Mouse (Mus musculus): ENCODE data around the gene Fabp1. TPM values are rescaled to one million over a fixed set of nuclear protein-coding genes. Genes with fewer than 3 reads are reported as not detected.

Gene Fabp1
- polyA plus RNA-seq (2012; rRNA removed) = 0.47 and 2.2 TPM in 2 replicates

DNA sequence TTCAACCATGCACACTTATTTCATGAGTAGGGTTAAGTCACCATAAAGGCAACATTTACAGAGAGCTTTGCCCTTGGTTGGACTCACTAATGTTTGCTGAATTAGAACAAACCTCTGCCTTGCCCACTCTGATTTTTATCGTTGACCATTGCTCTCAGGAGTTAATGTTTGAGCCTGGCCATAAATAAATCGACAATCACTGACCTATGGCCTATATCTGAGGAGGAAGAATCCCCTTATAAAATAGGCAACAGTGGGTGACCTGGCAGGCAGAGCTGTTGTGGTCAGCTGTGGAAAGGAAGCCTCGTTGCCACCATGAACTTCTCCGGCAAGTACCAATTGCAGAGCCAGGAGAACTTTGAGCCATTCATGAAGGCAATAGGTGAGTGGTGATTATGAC is at the start of gene Fabp1:
TSS of gene Fabp1 (plus strand) at position 216 of the 400 bp plus-strand sequence.
- Histone ChIP-seq H3K36me3 (ENCODE audit: control insufficient read depth, insufficient read depth, low read length) (no peaks in the 10 kb centered on the region), H3K4me3 (ENCODE audit: control insufficient read depth, insufficient read depth, low read length) (no peak within 1 kb of the TSS), H3K27ac (ENCODE audit: control insufficient read depth, insufficient read depth, low read length) (no peak within 1 kb of the TSS), H3K4me1 (replicated peaks; ENCODE audit: control insufficient read depth, insufficient read depth, low read length) (no peaks in the 10 kb centered on the region), H3K27me3 (ENCODE audit: control insufficient read depth, insufficient read depth, low read length) (no peaks in the 10 kb centered on the region)
- 83% methylated on average over 4 of the region's 4 CpGs for WGBS
- TF ChIP-seq POLR2A (IDR thresholded peaks at IDR 0.05; ENCODE audit: control insufficient read depth, extremely low read depth, insufficient read depth, low read length, poor library complexity) = no peak
- TF ChIP-seq CTCF (IDR thresholded peaks at IDR 0.05; ENCODE audit: borderline replicate concordance, control insufficient read depth, extremely low read depth, insufficient read depth, low read length, poor library complexity) = no peak
- no peak for DNase-seq

DNA sequence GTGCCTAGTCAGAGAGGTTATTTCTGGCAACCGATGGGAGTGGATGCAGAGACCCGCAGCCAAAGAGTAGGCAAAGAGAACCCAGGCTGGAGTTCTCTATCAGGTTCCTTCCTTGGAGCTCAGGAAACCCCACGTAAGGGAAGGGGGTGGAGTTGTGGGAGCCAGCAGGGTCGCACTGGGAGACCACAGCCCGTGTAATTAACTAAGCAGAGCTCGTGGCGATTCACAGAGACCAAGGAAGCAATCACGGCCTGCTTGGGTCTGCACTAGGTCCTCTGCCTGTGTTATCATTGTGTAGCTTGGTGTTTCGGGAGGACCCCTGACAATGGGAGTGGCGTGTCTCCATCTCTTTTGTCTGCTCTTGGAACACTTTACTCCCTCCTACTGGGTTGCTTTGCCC is 48.5 kb upstream of the Fabp1 start:
- WGBS = 69% methylated on average over 10 of the region's 10 CpGs
- DNase-seq = no peak
- H3K27ac ChIP-seq (ENCODE audit: control insufficient read depth, insufficient read depth, low read length) = no peak overlapping the region
- H3K27me3 ChIP-seq (ENCODE audit: control insufficient read depth, insufficient read depth, low read length) = no peaks in the 10 kb centered on the region
- H3K36me3 ChIP-seq (ENCODE audit: control insufficient read depth, insufficient read depth, low read length) = no peaks in the 10 kb centered on the region
- TF ChIP-seq CTCF (IDR thresholded peaks at IDR 0.05; ENCODE audit: borderline replicate concordance, control insufficient read depth, extremely low read depth, insufficient read depth, low read length, poor library complexity) = no peak
- TF ChIP-seq POLR2A (IDR thresholded peaks at IDR 0.05; ENCODE audit: control insufficient read depth, extremely low read depth, insufficient read depth, low read length, poor library complexity) = no peak
- no peak overlapping the region for H3K4me3 ChIP-seq (ENCODE audit: control insufficient read depth, insufficient read depth, low read length)
- peaks cover 13% of the 10 kb centered on the region for H3K4me1 ChIP-seq (replicated peaks; ENCODE audit: control insufficient read depth, insufficient read depth, low read length)

DNA sequence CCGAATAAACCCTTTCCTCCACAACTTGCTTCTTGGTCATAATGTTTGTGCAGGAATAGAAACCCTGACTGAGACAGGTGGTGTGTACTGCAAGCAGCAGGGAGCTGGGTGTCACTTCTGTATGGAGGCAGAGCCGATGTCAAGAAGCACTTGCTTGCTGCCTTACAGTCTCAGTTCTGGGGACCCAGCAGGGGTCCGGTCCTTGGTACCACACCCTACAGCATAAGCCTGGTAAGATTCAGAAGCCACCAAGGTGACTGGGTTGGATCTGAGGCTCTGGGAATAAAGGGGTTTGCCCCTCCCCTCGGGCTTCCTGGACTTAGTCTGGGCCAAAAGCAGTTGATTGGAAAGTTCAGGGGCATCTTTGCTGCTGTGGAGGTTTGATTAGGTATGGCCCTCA is 46.1 kb upstream of the Fabp1 start:
- Histone ChIP-seq H3K27ac (ENCODE audit: control insufficient read depth, insufficient read depth, low read length) (no peak overlapping the region), H3K4me3 (ENCODE audit: control insufficient read depth, insufficient read depth, low read length) (no peak overlapping the region), H3K36me3 (ENCODE audit: control insufficient read depth, insufficient read depth, low read length) (no peaks in the 10 kb centered on the region), H3K27me3 (ENCODE audit: control insufficient read depth, insufficient read depth, low read length) (no peaks in the 10 kb centered on the region), H3K4me1 (replicated peaks; ENCODE audit: control insufficient read depth, insufficient read depth, low read length) (peaks cover 18% of the 10 kb centered on the region)
- DNase-seq = no peak
- no peak for TF ChIP-seq CTCF (IDR thresholded peaks at IDR 0.05; ENCODE audit: borderline replicate concordance, control insufficient read depth, extremely low read depth, insufficient read depth, low read length, poor library complexity)
- TF ChIP-seq POLR2A (IDR thresholded peaks at IDR 0.05; ENCODE audit: control insufficient read depth, extremely low read depth, insufficient read depth, low read length, poor library complexity) = no peak
- 90% methylated on average over 4 of the region's 4 CpGs for WGBS

DNA sequence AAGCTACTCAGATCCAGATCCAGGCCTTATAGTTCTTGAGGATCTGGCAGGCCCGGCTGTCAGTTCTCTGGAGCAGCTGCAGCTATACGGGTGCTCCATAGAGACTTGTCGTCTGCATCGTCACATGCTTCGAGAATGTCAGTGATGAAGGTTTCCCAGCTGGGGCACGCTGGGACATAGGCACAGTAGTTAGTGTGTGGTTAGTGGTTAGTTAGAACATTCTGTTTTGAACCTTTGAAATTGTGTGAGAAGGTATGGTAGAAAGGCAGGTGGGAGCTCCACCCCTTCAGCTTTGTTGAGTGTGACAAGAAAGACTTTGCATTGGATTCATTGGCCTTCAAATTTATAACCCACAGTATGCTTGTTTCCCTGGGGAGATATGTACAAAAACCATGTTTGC is 44.8 kb upstream of the Fabp1 start:
- Histone ChIP-seq H3K27me3 (ENCODE audit: control insufficient read depth, insufficient read depth, low read length) (no peaks in the 10 kb centered on the region), H3K27ac (ENCODE audit: control insufficient read depth, insufficient read depth, low read length) (no peak overlapping the region), H3K36me3 (ENCODE audit: control insufficient read depth, insufficient read depth, low read length) (no peaks in the 10 kb centered on the region), H3K4me3 (ENCODE audit: control insufficient read depth, insufficient read depth, low read length) (no peak overlapping the region), H3K4me1 (replicated peaks; ENCODE audit: control insufficient read depth, insufficient read depth, low read length) (peaks cover 18% of the 10 kb centered on the region)
- WGBS = 8% methylated on average over 6 of the region's 6 CpGs
- TF ChIP-seq CTCF (IDR thresholded peaks at IDR 0.05; ENCODE audit: borderline replicate concordance, control insufficient read depth, extremely low read depth, insufficient read depth, low read length, poor library complexity) = no peak
- TF ChIP-seq POLR2A (IDR thresholded peaks at IDR 0.05; ENCODE audit: control insufficient read depth, extremely low read depth, insufficient read depth, low read length, poor library complexity) = no peak
- peak; percentile 32 for DNase-seq

DNA sequence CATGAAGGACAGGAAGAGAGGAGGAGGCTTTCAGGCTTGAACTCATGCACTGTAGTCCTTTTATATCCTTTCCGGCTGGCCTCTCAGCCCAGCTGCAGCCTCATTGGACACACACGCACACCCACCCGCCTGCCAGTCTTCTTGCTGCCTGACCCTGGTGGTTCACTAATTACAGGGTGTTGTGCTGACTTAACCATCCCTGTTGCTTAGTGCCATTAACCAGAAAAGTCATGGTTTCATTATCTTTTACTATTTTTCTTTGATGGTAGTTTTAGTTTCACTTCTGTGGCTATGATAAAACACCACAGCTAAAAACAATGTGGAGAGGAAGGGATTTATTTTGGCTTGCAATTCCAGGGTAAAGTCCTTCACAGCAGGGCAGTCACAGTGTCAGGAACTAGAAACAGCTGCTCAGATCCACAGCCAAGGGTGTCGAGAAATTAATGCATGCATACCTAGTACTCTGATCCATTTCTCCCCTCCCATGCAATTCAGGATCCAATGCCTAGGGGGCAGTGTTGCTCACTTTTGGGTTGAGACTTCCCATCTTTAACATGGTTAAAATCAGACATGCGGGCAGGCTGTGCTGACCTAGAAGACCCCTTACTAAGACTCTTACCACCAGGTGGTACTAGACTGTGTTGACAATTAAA is 42.8 kb upstream of the Fabp1 start:
- H3K4me1 ChIP-seq (replicated peaks; ENCODE audit: control insufficient read depth, insufficient read depth, low read length) = peaks cover 18% of the 10 kb centered on the region
- TF ChIP-seq POLR2A (IDR thresholded peaks at IDR 0.05; ENCODE audit: control insufficient read depth, extremely low read depth, insufficient read depth, low read length, poor library complexity) = no peak
- TF ChIP-seq CTCF (IDR thresholded peaks at IDR 0.05; ENCODE audit: borderline replicate concordance, control insufficient read depth, extremely low read depth, insufficient read depth, low read length, poor library complexity) = no peak
- H3K36me3 ChIP-seq (ENCODE audit: control insufficient read depth, insufficient read depth, low read length) = no peaks in the 10 kb centered on the region
- no peak overlapping the region for H3K27ac ChIP-seq (ENCODE audit: control insufficient read depth, insufficient read depth, low read length)
- peak; percentile 53 for DNase-seq
- no peaks in the 10 kb centered on the region for H3K27me3 ChIP-seq (ENCODE audit: control insufficient read depth, insufficient read depth, low read length)
- 87% methylated on average over 5 of the region's 5 CpGs for WGBS
- no peak overlapping the region for H3K4me3 ChIP-seq (ENCODE audit: control insufficient read depth, insufficient read depth, low read length)

DNA sequence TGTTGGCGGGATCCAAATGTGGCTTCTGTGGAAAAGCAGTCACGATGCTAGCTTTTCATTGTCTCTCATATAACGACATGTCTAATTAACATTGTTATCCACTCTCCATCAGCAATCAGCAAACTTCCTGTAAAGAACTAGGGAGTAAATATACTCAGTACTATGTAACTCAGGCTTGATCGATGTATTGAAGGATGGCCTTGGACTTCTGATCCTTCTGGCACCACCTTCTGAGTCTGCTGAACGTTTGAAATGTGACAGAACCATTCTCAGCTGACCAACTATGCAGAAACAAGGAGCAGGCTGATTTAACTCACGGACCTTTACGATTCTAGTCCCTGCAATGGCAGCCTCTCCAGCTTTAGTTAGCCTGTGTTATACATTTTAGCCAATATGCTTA is 38.3 kb upstream of the Fabp1 start:
- no peak for DNase-seq
- H3K4me3 ChIP-seq (ENCODE audit: control insufficient read depth, insufficient read depth, low read length) = no peak overlapping the region
- 88% methylated on average over 7 of the region's 7 CpGs for whole genome bisulfite sequencing
- H3K4me1 ChIP-seq (replicated peaks; ENCODE audit: control insufficient read depth, insufficient read depth, low read length) = peaks cover 9% of the 10 kb centered on the region
- no peaks in the 10 kb centered on the region for H3K27me3 ChIP-seq (ENCODE audit: control insufficient read depth, insufficient read depth, low read length)
- H3K36me3 ChIP-seq (ENCODE audit: control insufficient read depth, insufficient read depth, low read length) = no peaks in the 10 kb centered on the region
- H3K27ac ChIP-seq (ENCODE audit: control insufficient read depth, insufficient read depth, low read length) = no peak overlapping the region
- TF ChIP-seq POLR2A (IDR thresholded peaks at IDR 0.05; ENCODE audit: control insufficient read depth, extremely low read depth, insufficient read depth, low read length, poor library complexity) (no peak), CTCF (IDR thresholded peaks at IDR 0.05; ENCODE audit: borderline replicate concordance, control insufficient read depth, extremely low read depth, insufficient read depth, low read length, poor library complexity) (no peak)

DNA sequence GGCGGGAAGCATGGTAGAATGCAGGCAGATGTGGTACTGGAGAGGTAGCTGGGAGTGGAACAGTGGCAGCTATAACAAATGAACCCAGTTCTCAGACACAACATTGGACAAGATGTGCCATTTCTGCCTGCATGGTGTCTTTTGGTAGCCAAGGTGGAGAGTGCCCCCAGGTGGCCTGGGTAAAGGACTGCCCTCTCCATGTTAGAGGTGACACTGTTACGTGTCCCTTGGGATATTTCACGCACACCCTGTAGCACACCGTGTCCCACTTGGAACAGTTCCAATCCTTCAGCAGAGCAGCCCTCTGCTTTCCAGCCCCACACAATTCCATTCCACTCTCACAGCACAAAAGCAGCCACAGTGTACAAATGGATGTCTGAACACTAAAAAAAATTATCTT is 37.4 kb upstream of the Fabp1 start:
- Histone ChIP-seq H3K27me3 (ENCODE audit: control insufficient read depth, insufficient read depth, low read length) (no peaks in the 10 kb centered on the region), H3K4me1 (replicated peaks; ENCODE audit: control insufficient read depth, insufficient read depth, low read length) (peaks cover 7% of the 10 kb centered on the region), H3K4me3 (ENCODE audit: control insufficient read depth, insufficient read depth, low read length) (no peak overlapping the region), H3K36me3 (ENCODE audit: control insufficient read depth, insufficient read depth, low read length) (no peaks in the 10 kb centered on the region), H3K27ac (ENCODE audit: control insufficient read depth, insufficient read depth, low read length) (no peak overlapping the region)
- DNase-seq = peak; percentile 44
- 84% methylated on average over 4 of the region's 4 CpGs for WGBS
- TF ChIP-seq POLR2A (IDR thresholded peaks at IDR 0.05; ENCODE audit: control insufficient read depth, extremely low read depth, insufficient read depth, low read length, poor library complexity) = no peak
- TF ChIP-seq CTCF (IDR thresholded peaks at IDR 0.05; ENCODE audit: borderline replicate concordance, control insufficient read depth, extremely low read depth, insufficient read depth, low read length, poor library complexity) = no peak

All from thymus, adult 2 months (tissue).